Mouse (Mus musculus): ENCODE data around the gene Kctd17.

DNA sequence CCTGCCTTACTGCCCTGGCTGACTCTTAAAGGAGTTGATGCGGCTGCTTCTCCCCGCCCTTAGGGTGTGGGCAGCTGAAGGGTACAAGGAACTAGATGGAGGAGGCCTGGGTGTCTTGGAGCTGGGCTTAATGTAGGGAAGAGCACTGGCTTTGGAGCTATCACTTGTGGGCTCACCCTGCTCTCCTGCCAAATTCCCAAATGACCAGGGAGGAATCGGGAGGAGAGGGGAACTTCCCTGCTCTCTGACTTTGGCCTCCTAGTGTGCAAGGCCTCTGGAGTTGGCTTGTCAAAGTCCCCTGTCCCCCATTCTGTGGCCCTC is 735 bp downstream of the Kctd17 start:
- no peak for TF ChIP-seq CTCF (conservative IDR thresholded peaks at IDR 0.05; ENCODE audit: insufficient read depth, insufficient read length, low read depth, low read length)
- no peak for TF ChIP-seq POLR2A (IDR thresholded peaks at IDR 0.05; ENCODE audit: low read depth, low read length)

Measured in kidney, adult 2 months (tissue).